Mouse (Mus musculus) heart, postnatal 0 days (tissue): ENCODE data around the gene Ccdc51. TPM values are rescaled to one million over a fixed set of nuclear protein-coding genes. Genes with fewer than 3 reads are reported as not detected.

ENCODE experiments used
- ATAC-seq: fragments of 200-750 bp; cut with Nextera tagmentation; 2 replicates; pipeline ENCODE4 v1.8.0; 2017; ENCODE audit warnings: low read depth, moderate number of reproducible peaks, moderate library complexity; ENCODE audit not compliant: insufficient read depth
- DNase-seq: peaks from one replicate; pipeline ENCODE4 v3.0.0-alpha.2; 2016; ENCODE audit warnings: low spot score
- H3K27ac ChIP-seq: fragments of 300-500 bp; sonication (generic); 2 replicates; pipeline ENCODE4 v1.5.1; 2014; ENCODE audit warnings: low read depth, mild to moderate bottlenecking
- H3K27me3 ChIP-seq: fragments of 300-500 bp; sonication (generic); 2 replicates; pipeline ENCODE4 v1.6.1; 2014; ENCODE audit warnings: low read length, mixed read lengths; ENCODE audit not compliant: control insufficient read depth, insufficient read depth
- H3K36me3 ChIP-seq: fragments of 300-500 bp; sonication (generic); replicated peaks from 2 replicates; pipeline ENCODE4 v1.6.1; 2014; ENCODE audit warnings: low read length, mixed read lengths; ENCODE audit not compliant: control insufficient read depth, insufficient read depth
- H3K4me1 ChIP-seq: fragments of 300-500 bp; sonication (generic); 2 replicates; pipeline ENCODE4 v1.6.1; 2014; ENCODE audit warnings: antibody characterized with exemption; ENCODE audit not compliant: control insufficient read depth, insufficient read depth
- H3K4me2 ChIP-seq: fragments of 300-500 bp; sonication (generic); 2 replicates; pipeline ENCODE4 v1.6.1; 2014; ENCODE audit warnings: low read depth, mild to moderate bottlenecking, low read length, moderate library complexity
- H3K4me3 ChIP-seq: fragments of 300-500 bp; sonication (generic); 2 replicates; pipeline ENCODE4 v1.5.1; 2014; ENCODE audit warnings: low read depth, low read length
- H3K9ac ChIP-seq: fragments of 300-500 bp; sonication (generic); replicated peaks from 2 replicates; pipeline ENCODE4 v1.6.1; 2014; ENCODE audit warnings: low read depth, low read length, mixed read lengths
- H3K9me3 ChIP-seq: fragments of 300-500 bp; sonication (generic); replicated peaks from 2 replicates; pipeline ENCODE4 v1.6.1; 2016; ENCODE audit warnings: low read length; ENCODE audit not compliant: control insufficient read depth
- CTCF ChIP-seq: IDR thresholded peaks from 2 replicates; pipeline ENCODE4 v1.5.1; 2016; ENCODE audit warnings: antibody characterized with exemption, control low read depth, low read depth
- EP300 ChIP-seq: IDR thresholded peaks from 2 replicates; pipeline ENCODE4 v1.6.1; 2016; ENCODE audit warnings: antibody characterized with exemption, low read depth
- WGBS: fragments of 180-500 bp; shearing (Covaris S2); extraction: QIAGEN DNeasy Blood & Tissue Kit; methylation state at CpG from one replicate; pipeline ENCODE4 v1.1.7; 2014; 5-methylcytosine and 5-hydroxymethylcytosine counted together
- polyA plus RNA-seq: library from polyadenylated mRNA; unstranded; fragments of >200 nt; fragmentation: Nextera tagmentation; extraction: Ambion mirVana; gene quantifications from 2 replicates; pipeline ENCODE4 v1.2.1, GENCODE M21; 2015
- total RNA-seq: library from RNA; depleted of rRNA; stranded (reverse); fragments of >200 nt; gene quantifications from 2 replicates; pipeline ENCODE4 v1.2.3, GENCODE M21; 2014; ENCODE audit warnings: low replicate concordance

Ccdc51 gene
- total and polyA plus RNA-seq, 2 experiments from 2014 or later: 11.6 to 14.3 TPM

DNA sequence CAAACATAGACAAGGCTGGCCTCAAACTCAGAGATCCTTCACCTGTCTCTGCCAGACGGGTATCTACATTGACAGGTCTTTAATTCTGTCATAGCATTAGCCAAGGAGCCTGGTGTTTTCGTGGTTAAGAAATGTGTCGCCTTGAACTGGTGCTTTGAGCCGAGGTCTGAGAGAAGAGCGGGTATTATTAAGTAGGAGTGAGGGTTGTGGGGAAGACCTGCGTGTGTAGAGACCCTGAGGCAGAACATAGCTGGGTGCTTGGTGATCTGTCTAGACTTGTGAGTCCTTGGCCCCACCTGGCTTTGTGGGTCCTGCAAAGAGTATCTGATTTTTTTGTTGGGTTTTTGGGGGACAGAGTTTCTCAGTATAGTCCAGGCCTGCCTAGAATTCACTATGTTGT, 28.4 kb upstream of the Ccdc51 start:
- ATAC-seq (no peak), DNase-seq (no peak)

DNA sequence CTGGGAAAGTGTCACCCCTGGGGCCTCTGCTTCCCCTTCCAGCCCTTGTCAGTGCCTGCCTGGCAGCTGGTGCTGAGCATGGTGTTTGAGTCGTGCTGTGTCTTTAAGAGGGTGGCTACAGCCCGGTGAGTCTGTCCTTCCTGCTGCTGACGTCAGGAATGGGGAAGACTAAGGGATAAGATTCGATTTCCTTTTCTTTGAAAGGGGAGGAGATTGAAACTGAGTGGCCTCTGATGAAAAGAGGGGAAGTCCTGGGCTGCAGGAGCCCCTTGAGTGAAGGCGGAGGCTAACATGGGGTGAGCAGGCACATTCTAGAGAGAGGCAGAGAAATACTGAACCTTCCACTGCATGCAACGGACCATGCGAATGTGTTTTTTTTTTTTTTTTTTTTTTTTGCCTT, 27.6 kb upstream of the Ccdc51 start:
- Histone ChIP-seq H3K4me3 (peak overlapping the region; percentile 33), H3K27ac (peak overlapping the region; percentile 83), H3K4me1 (0 out of 2 replicates have a peak, but pooled peaks cover 16% of the 10 kb centered on the region), H3K27me3 (no peaks in the 10 kb centered on the region), H3K9ac (peak overlapping the region; percentile 3), H3K9me3 (no peaks in the 10 kb centered on the region), H3K36me3 (peaks cover 43% of the 10 kb centered on the region), H3K4me2 (peak overlapping the region; percentile 55)
- 6% methylated on average over 6 of the region's 7 CpGs for WGBS
- no peak for TF ChIP-seq CTCF
- no peak for TF ChIP-seq EP300
- DNase-seq (peak; percentile 85), ATAC-seq (peak; percentile 71)

More for the DNA sequence above, 28.4 kb upstream of the Ccdc51 start:
- no peak overlapping the region for H3K4me2 ChIP-seq
- H3K27ac ChIP-seq: peak overlapping the region; percentile 83
- H3K4me1 ChIP-seq: 0 out of 2 replicates have a peak, but pooled peaks cover 16% of the 10 kb centered on the region
- H3K36me3 ChIP-seq: peaks cover 43% of the 10 kb centered on the region
- 79% methylated on average over 6 of the region's 6 CpGs for WGBS
- H3K4me3 ChIP-seq: no peak overlapping the region
- H3K27me3 ChIP-seq: no peaks in the 10 kb centered on the region
- no peaks in the 10 kb centered on the region for H3K9me3 ChIP-seq
- no peak overlapping the region for H3K9ac ChIP-seq
- TF ChIP-seq CTCF: no peak
- TF ChIP-seq EP300: no peak

DNA sequence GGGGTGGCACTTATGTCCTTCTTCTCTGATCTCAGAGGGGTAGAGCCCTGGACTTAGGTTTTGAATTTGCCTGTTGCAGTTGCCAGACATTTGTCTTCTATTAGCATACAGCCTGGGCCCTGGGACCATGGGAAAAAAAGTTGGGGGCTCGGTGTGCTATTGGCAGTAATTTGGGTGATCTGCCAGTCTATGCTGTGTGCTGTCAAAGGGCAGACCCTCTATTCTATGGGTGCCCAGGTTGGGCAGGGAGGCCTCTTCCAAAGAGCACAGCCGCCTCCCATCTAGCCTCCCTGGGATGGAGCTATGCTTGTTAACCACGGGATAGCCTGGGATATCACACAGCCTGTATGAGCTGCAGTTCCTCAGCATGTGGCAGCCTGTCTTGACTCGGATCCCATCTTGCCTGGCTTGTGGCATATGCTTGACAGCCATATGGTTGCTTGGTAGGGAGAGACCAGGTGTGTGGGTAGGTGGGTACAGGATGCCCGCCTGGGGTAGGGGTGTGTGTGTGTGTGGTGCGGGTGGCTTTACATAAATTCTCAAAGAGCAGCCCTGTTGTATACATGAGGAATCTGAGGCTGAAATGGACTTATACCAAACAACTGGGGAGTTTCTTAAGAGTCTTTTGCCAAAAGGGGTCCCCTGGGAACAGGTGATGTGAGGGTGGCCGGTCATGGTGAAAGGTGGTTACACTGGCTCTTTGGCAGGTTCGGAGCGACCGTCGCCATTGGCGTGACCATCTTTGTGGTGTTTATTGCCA, 26.8 kb upstream of the Ccdc51 start:
- Histone ChIP-seq H3K9me3 (no peaks in the 10 kb centered on the region), H3K4me3 (peak overlapping the region; percentile 33), H3K4me2 (peak overlapping the region; percentile 55), H3K9ac (peak overlapping the region; percentile 3), H3K27ac (peak overlapping the region; percentile 83), H3K27me3 (no peaks in the 10 kb centered on the region), H3K36me3 (peaks cover 41% of the 10 kb centered on the region), H3K4me1 (0 out of 2 replicates have a peak, but pooled peaks cover 16% of the 10 kb centered on the region)
- DNase-seq (no peak), ATAC-seq (no peak)
- 88% methylated on average over 12 of the region's 12 CpGs for WGBS
- TF ChIP-seq CTCF (no peak), EP300 (no peak)

DNA sequence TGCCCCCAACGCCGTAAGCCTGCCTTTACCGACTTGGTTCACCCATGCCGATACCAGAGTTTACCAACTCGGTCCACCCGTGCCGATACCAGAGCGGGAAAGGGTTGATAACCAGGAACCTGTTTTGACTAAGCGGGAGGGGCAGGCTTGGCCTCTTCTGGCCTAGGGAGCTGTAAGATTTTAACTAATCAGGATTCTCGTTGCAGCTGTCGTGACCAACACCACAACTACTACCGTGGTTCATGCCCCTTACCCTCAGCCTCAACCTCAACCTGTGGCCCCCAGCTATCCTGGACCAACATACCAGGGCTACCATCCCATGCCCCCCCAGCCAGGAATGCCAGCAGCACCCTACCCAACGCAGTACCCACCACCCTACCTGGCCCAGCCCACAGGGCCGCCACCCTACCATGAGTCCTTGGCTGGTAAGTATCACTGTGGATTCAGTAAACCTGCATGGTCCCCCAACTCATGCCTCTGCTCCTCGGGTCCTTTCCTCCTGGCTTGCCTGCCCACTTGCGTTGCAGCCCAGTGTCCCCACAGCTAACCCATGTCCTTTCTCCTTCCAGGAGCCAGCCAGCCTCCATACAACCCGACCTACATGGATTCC, 26.1 kb upstream of the Ccdc51 start:
- 0 out of 2 replicates have a peak, but pooled peaks cover 16% of the 10 kb centered on the region for H3K4me1 ChIP-seq
- no peaks in the 10 kb centered on the region for H3K27me3 ChIP-seq
- no peak overlapping the region for H3K27ac ChIP-seq
- TF ChIP-seq EP300 (no peak), CTCF (no peak)
- H3K4me2 ChIP-seq: no peak overlapping the region
- ATAC-seq (no peak), DNase-seq (no peak)
- no peak overlapping the region for H3K9ac ChIP-seq
- H3K4me3 ChIP-seq: no peak overlapping the region
- WGBS: 90% methylated on average over 17 of the region's 17 CpGs
- no peaks in the 10 kb centered on the region for H3K9me3 ChIP-seq
- H3K36me3 ChIP-seq: peaks cover 41% of the 10 kb centered on the region

DNA sequence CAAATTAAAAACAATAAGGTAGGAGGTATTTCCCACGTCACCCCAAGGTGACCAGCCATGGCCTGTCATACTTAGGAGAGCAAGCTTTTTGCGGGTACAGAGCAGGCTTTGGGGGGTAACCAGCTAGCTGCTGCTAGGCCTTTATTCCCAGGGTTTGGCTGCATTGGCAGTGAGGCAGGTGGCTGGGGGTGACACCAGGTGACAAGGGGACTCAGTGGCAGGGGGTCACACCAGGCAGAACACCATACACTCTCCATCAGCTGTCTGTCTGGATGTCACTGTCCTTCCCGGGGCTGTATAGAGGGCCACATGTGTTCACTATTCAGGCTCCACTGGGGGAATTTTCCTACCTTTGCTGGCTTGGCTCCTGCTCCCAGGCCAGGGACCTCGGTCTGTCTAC, 25.4 kb upstream of the Ccdc51 start:
- Histone ChIP-seq H3K36me3 (peaks cover 37% of the 10 kb centered on the region), H3K27ac (no peak overlapping the region), H3K4me2 (no peak overlapping the region), H3K9me3 (no peaks in the 10 kb centered on the region), H3K9ac (no peak overlapping the region), H3K27me3 (no peaks in the 10 kb centered on the region), H3K4me1 (0 out of 2 replicates have a peak, but pooled peaks cover 16% of the 10 kb centered on the region), H3K4me3 (no peak overlapping the region)
- 74% methylated on average over 4 of the region's 4 CpGs for WGBS
- TF ChIP-seq EP300 (no peak), CTCF (no peak)
- DNase-seq (no peak), ATAC-seq (no peak)
